Mouse (Mus musculus): ENCODE data around the gene Atp13a3. TPM values are rescaled to one million over a fixed set of nuclear protein-coding genes. Genes with fewer than 3 reads are reported as not detected.
A peak's percentile ranks its signal among the peaks of the same experiment; 100 is the strongest.

Gene Atp13a3
- polyA plus RNA-seq, 2 experiments, result 8.7 to 14.8 TPM

DNA sequence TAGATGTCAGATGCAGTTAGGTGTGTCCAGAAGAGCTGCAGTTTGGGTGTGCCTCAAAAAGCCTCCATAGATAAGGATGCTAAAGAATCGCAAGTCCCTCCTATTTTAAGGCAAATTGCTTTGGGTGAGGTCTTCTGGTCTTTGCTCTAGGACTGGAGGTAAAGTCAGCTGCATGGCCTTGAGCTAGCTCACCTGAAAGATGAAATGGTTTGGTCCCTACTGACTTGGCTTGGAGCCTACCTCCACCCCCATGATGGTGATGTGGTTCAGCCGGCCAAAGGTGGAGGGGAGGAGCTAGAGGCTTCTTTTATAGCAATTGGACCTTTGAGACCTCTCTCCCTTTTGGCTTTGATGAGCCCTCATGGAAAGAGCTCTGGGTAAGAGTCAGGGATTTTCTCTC, 1.7 kb upstream of the Atp13a3 start:
- 15% methylated on average over 2 of the region's 2 CpGs for WGBS (ENCODE audit: insufficient replicate concordance)
- H3K4me3 ChIP-seq (ENCODE audit: insufficient read depth in 1 of 2, low read depth in 2 of 2, low read length in 2 of 2), result peak overlapping the region in 1 of 2 experiments; percentile 7; a peak in 1 of 4 replicates
- no peak for TF ChIP-seq EP300 (IDR thresholded peaks at IDR 0.05; ENCODE audit: low read depth)
- TF ChIP-seq CTCF (IDR thresholded peaks at IDR 0.05; ENCODE audit: low read depth), result no peak
- no peak overlapping the region for H3K9ac ChIP-seq (replicated peaks)
- H3K27ac ChIP-seq, result no peak overlapping the region
- DNase-seq (ENCODE audit: low read depth in 3 of 3, low spot score in 3 of 3) (no peak), ATAC-seq (ENCODE audit: insufficient read depth) (peak; percentile 72)
- no peaks in the 10 kb centered on the region for H3K9me3 ChIP-seq (ENCODE audit: control insufficient read depth, low read length)
- H3K4me1 ChIP-seq (replicated peaks; ENCODE audit: control insufficient read depth in 2 of 2, insufficient read depth in 2 of 2, low read length in 1 of 2), result peaks cover 25 to 29% of the 10 kb centered on the region in 2 experiments
- peak overlapping the region; percentile 19 for H3K4me2 ChIP-seq (ENCODE audit: low read depth)
- no peaks in the 10 kb centered on the region for H3K36me3 ChIP-seq (replicated peaks; ENCODE audit: control insufficient read depth, insufficient read depth, low read depth)
- no peaks in the 10 kb centered on the region for H3K27me3 ChIP-seq (ENCODE audit: control insufficient read depth, insufficient read depth, low read length)

DNA sequence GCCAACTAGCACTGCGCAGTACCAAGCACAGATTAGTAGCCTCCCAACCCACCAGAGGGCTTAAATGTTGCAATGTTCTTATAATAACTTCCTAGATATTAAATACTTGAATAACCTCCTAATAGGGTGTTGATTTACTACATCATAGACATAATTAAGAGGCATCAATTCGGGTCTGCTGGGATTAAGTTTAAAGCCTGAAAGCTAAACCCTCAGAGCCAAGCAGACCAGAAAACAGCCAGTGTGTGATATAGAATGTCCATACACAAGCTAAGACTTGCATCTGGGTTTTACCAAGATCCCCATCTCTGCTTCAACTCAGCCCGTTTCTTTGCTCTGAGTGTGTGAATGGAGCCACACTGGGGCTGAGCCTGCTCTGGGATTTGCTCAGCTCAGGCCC, 2.2 kb downstream of the Atp13a3 start:
- Histone ChIP-seq H3K9ac (replicated peaks) (no peak overlapping the region), H3K4me1 (replicated peaks; ENCODE audit: control insufficient read depth in 2 of 2, insufficient read depth in 2 of 2, low read length in 1 of 2) (peaks cover 19 to 26% of the 10 kb centered on the region in 2 experiments), H3K27me3 (ENCODE audit: control insufficient read depth, insufficient read depth, low read length) (no peaks in the 10 kb centered on the region), H3K9me3 (ENCODE audit: control insufficient read depth, low read length) (no peaks in the 10 kb centered on the region), H3K27ac (no peak overlapping the region), H3K36me3 (replicated peaks; ENCODE audit: control insufficient read depth, insufficient read depth, low read depth) (no peaks in the 10 kb centered on the region), H3K4me2 (ENCODE audit: low read depth) (no peak overlapping the region), H3K4me3 (ENCODE audit: insufficient read depth in 1 of 2, low read depth in 2 of 2, low read length in 2 of 2) (no peak overlapping the region)
- ATAC-seq (ENCODE audit: insufficient read depth), result no peak
- DNase-seq (ENCODE audit: low read depth in 3 of 3, low spot score in 3 of 3), result no peak
- WGBS (ENCODE audit: insufficient replicate concordance), result 68% methylated on average over 3 of the region's 3 CpGs
- no peak for TF ChIP-seq CTCF (IDR thresholded peaks at IDR 0.05; ENCODE audit: low read depth)
- TF ChIP-seq EP300 (IDR thresholded peaks at IDR 0.05; ENCODE audit: low read depth), result no peak

DNA sequence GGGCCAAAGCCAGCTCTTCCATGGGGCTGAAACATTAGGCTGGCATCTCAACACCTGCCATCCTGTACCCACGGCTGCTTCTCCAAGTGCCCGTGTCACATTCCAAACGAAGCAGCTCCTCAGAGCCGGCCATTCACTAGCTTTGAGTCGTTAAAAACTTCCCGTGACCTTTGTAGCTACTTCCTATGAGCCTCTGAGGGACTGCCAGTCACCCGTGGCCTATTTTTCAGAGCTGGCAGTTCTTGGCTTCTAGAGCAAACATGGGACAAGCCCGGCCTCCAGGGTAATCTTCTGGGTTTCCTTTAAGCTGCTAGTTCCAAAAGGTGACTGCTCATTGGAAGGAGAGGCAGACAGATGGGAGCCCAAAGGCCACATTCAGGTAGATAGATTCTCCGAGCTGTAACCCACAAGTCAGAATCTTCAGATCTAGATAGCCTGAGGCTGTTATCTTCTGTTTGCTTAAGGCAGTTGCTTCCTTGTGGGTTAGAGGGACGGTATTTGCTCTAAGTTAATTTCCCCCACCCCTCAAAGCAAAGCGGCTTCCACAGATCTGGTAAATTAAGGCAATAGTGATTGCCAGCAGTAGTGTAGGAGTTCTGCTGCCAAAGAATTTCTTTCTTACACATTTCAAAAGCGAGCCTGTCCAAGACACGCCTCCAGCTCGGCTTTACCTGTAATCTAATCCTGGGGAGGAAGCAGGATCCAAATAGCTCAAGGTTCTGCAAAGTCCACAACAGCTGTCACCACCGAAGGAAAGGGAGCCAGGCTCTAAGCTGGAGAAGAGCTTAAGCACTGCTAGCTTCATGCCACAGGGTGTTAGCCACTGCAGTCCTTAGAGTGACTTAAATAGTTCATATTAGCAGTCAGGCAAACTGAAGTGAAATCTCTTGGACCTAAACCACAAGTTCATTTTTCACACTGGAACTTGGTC, 8.4 kb downstream of the Atp13a3 start:
- Histone ChIP-seq H3K36me3 (replicated peaks; ENCODE audit: control insufficient read depth, insufficient read depth, low read depth) (no peaks in the 10 kb centered on the region), H3K27ac (no peak overlapping the region), H3K4me2 (ENCODE audit: low read depth) (peak overlapping the region; percentile 18; the same call in 1 of the 2 replicates), H3K9me3 (ENCODE audit: control insufficient read depth, low read length) (no peaks in the 10 kb centered on the region), H3K4me1 (replicated peaks; ENCODE audit: control insufficient read depth in 2 of 2, insufficient read depth in 2 of 2, low read length in 1 of 2) (peaks cover 11 to 14% of the 10 kb centered on the region in 2 experiments), H3K27me3 (ENCODE audit: control insufficient read depth, insufficient read depth, low read length) (no peaks in the 10 kb centered on the region), H3K9ac (replicated peaks) (no peak overlapping the region), H3K4me3 (ENCODE audit: insufficient read depth in 1 of 2, low read depth in 2 of 2, low read length in 2 of 2) (no peak overlapping the region)
- TF ChIP-seq CTCF (IDR thresholded peaks at IDR 0.05; ENCODE audit: low read depth) (no peak), EP300 (IDR thresholded peaks at IDR 0.05; ENCODE audit: low read depth) (no peak)
- WGBS (ENCODE audit: insufficient replicate concordance), result 16% methylated on average over 15 of the region's 15 CpGs
- DNase-seq (ENCODE audit: low read depth in 3 of 3, low spot score in 3 of 3), result no peak
- no peak for ATAC-seq (ENCODE audit: insufficient read depth)

DNA sequence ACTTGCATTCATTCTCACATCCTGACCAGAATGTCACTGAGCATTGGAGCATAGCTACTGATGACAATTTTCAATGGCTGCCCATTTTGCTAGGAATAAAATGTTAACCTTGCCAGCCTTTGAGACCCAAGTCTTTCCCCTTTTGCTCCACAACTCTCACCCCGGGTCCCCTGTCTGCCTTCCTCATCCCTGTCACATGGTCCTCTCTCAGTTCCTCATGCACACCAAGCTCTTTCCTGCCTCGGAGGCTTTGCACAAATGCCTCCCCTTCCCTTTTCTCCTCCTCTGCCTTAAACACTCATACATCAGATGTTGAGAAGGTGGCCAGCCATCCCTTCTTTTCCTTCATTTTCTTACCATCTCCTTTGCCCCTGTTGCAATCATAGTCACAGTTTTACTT, 10.6 kb downstream of the Atp13a3 start:
- H3K9ac ChIP-seq (replicated peaks), result no peak overlapping the region
- no peak for TF ChIP-seq EP300 (IDR thresholded peaks at IDR 0.05; ENCODE audit: low read depth)
- no peak for TF ChIP-seq CTCF (IDR thresholded peaks at IDR 0.05; ENCODE audit: low read depth)
- WGBS (ENCODE audit: insufficient replicate concordance), result 20% methylated on average over 2 of the region's 2 CpGs
- no peak overlapping the region for H3K4me3 ChIP-seq (ENCODE audit: insufficient read depth in 1 of 2, low read depth in 2 of 2, low read length in 2 of 2)
- H3K36me3 ChIP-seq (replicated peaks; ENCODE audit: control insufficient read depth, insufficient read depth, low read depth), result no peaks in the 10 kb centered on the region
- H3K27ac ChIP-seq, result no peak overlapping the region
- peaks cover 18 to 20% of the 10 kb centered on the region in 2 experiments for H3K4me1 ChIP-seq (replicated peaks; ENCODE audit: control insufficient read depth in 2 of 2, insufficient read depth in 2 of 2, low read length in 1 of 2)
- DNase-seq (ENCODE audit: low read depth in 3 of 3, low spot score in 3 of 3), result no peak
- no peak for ATAC-seq (ENCODE audit: insufficient read depth)
- H3K27me3 ChIP-seq (ENCODE audit: control insufficient read depth, insufficient read depth, low read length), result no peaks in the 10 kb centered on the region
- no peaks in the 10 kb centered on the region for H3K9me3 ChIP-seq (ENCODE audit: control insufficient read depth, low read length)
- H3K4me2 ChIP-seq (ENCODE audit: low read depth), result no peak overlapping the region

DNA sequence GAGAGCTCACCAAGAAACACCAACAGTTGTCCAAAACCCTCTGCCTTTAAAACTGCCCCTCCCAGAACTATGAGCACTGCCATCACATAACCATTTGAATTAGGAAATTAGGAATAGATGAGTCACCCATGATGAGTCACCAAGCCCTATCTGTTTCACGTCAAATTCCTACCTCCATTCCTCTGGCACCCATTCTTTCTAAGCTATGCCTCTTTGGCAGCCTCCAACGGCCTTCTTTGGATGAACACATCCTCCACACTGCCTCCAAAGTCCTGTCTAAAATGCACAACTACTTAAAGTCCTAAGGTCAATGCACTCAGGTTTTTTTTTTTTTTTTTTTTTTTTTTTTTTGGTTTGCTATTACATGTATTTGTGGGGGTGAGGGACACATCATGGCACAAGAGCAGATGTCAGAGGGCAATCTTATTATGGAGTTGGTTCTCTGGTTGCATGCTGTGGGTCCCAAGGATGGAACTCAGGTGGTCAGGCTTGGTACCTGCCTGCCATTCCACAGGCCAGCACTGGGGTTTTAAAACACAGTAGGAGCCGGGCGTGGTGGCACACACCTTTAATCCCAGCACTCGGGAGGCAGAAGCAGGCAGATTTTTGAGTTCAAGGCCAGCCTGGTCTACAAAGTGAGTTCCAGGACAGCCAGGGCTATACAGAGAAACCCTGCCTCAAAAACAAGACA, 15.0 kb downstream of the Atp13a3 start:
- Histone ChIP-seq H3K36me3 (replicated peaks; ENCODE audit: control insufficient read depth, insufficient read depth, low read depth) (peaks cover 5% of the 10 kb centered on the region), H3K27me3 (ENCODE audit: control insufficient read depth, insufficient read depth, low read length) (no peaks in the 10 kb centered on the region), H3K27ac (peak overlapping the region; percentile 28; the same call in 1 of the 2 replicates), H3K4me1 (replicated peaks; ENCODE audit: control insufficient read depth in 2 of 2, insufficient read depth in 2 of 2, low read length in 1 of 2) (peaks cover 20 to 26% of the 10 kb centered on the region in 2 experiments), H3K9me3 (ENCODE audit: control insufficient read depth, low read length) (no peaks in the 10 kb centered on the region), H3K4me3 (ENCODE audit: insufficient read depth in 1 of 2, low read depth in 2 of 2, low read length in 2 of 2) (no peak overlapping the region), H3K9ac (replicated peaks) (no peak overlapping the region), H3K4me2 (ENCODE audit: low read depth) (no peak overlapping the region; the same call in 1 of the 2 replicates)
- TF ChIP-seq CTCF (IDR thresholded peaks at IDR 0.05; ENCODE audit: low read depth) (no peak), EP300 (IDR thresholded peaks at IDR 0.05; ENCODE audit: low read depth) (no peak)
- WGBS (ENCODE audit: insufficient replicate concordance), result 58% methylated on average over 5 of the region's 5 CpGs
- no peak for DNase-seq (ENCODE audit: low read depth in 3 of 3, low spot score in 3 of 3)
- no peak for ATAC-seq (ENCODE audit: insufficient read depth)

All from liver, embryonic 14.5 days (tissue).